Mouse (Mus musculus): Measurements from ENCODE around the gene Gabarapl1. TPM values are rescaled to one million over a fixed set of nuclear protein-coding genes. Genes with fewer than 3 reads are reported as not detected.

The Gabarapl1 gene
- total and polyA plus RNA-seq, 3 experiments, result 43.9 to 102 (median 80.8) TPM

- H3K36me3 ChIP-seq (replicated peaks in 1 of 2; ENCODE audit: control insufficient read depth in 1 of 2, insufficient read depth in 1 of 2, low read length in 1 of 2), result no peaks in the 10 kb centered on the region
- no peaks in the 10 kb centered on the region for H3K27me3 ChIP-seq (replicated peaks)
- H3K9ac ChIP-seq (ENCODE audit: insufficient read depth, low read depth), result no peak overlapping the region
- DNase-seq (ENCODE audit: extremely low read depth), result no peak
- dilution Hi-C loops (cut with MboI; ENCODE audit: extremely low pct_ligation_motif_present, extremely low pct_unique_long_range_greater_than_20kb, low sequenced_read_pairs), result no loop called here
- no peak overlapping the region for H3K4me3 ChIP-seq (replicated peaks in 1 of 3; ENCODE audit: low read depth in 2 of 3, low read length in 2 of 3, poor library complexity in 1 of 3)
- H3K4me1 ChIP-seq (ENCODE audit: control insufficient read depth in 1 of 2, insufficient read depth in 2 of 2), result peaks cover 0 to 2% of the 10 kb centered on the region in 2 experiments; a peak in 1 of 4 replicates
- TF ChIP-seq RAD21 (IDR thresholded peaks at IDR 0.05; ENCODE audit: low read depth, low read length) (no peak), UBTF (IDR thresholded peaks at IDR 0.05; ENCODE audit: low read depth, low read length) (no peak), JUN (IDR thresholded peaks at IDR 0.05; ENCODE audit: insufficient read depth, low read depth, low read length) (no peak), ZC3H11A (IDR thresholded peaks at IDR 0.05; ENCODE audit: low read depth, low read length) (no peak), CHD1 (IDR thresholded peaks at IDR 0.05; ENCODE audit: low read depth, low read length) (no peak), PAX5 (IDR thresholded peaks at IDR 0.05; ENCODE audit: low read length) (no peak), ELF1 (IDR thresholded peaks at IDR 0.05; ENCODE audit: low read depth, low read length) (no peak), E2F4 (IDR thresholded peaks at IDR 0.05; ENCODE audit: insufficient replicate concordance, low read depth, low read length) (no peak), SIN3A (IDR thresholded peaks at IDR 0.05; ENCODE audit: low read length) (no peak), MYC (IDR thresholded peaks at IDR 0.05; ENCODE audit: low read depth, low read length) (no peak), MEF2A (IDR thresholded peaks at IDR 0.05; ENCODE audit: borderline replicate concordance, low read depth, low read length) (no peak)
- no peaks in the 10 kb centered on the region for H3K79me2 ChIP-seq (replicated peaks; ENCODE audit: control insufficient read depth, extremely low read depth, insufficient read depth, poor library complexity, severe bottlenecking)
- no peak overlapping the region for H3K4me2 ChIP-seq (ENCODE audit: insufficient read depth, low read depth, poor library complexity, severe bottlenecking)
- no peak overlapping the region for H3K27ac ChIP-seq (ENCODE audit: insufficient read depth, low read depth)
- in situ Hi-C loops (cut with MboI; ENCODE audit: low pct_ligation_motif_present, low pct_unique_long_range_greater_than_20kb, low sequenced_read_pairs), result loop anchor here (25.0 kb wide), 1 partner anchor 265 kb away; no protein-coding TSS in a partner anchor
- no peaks in the 10 kb centered on the region for H3K9me3 ChIP-seq (replicated peaks; ENCODE audit: low read length)
Observed at GRCm38 (mm10) chr6:129527416-129527815, 5.5 kb upstream of the Gabarapl1 start.

- no peaks in the 10 kb centered on the region for H3K9me3 ChIP-seq (replicated peaks; ENCODE audit: low read length)
- peaks cover 0 to 9% of the 10 kb centered on the region in 2 experiments; a peak in 2 of 4 replicates for H3K4me1 ChIP-seq (ENCODE audit: control insufficient read depth in 1 of 2, insufficient read depth in 2 of 2)
- H3K4me3 ChIP-seq (replicated peaks in 1 of 3; ENCODE audit: low read depth in 2 of 3, low read length in 2 of 3, poor library complexity in 1 of 3), result no peak overlapping the region
- in situ Hi-C loops (cut with MboI; ENCODE audit: low pct_ligation_motif_present, low pct_unique_long_range_greater_than_20kb, low sequenced_read_pairs) (loop anchor here (25.0 kb wide), 1 partner anchor 267 kb away; no protein-coding TSS in a partner anchor), dilution Hi-C loops (cut with MboI; ENCODE audit: extremely low pct_ligation_motif_present, extremely low pct_unique_long_range_greater_than_20kb, low sequenced_read_pairs) (no loop called here)
- no peak overlapping the region for H3K27ac ChIP-seq (ENCODE audit: insufficient read depth, low read depth)
- H3K4me2 ChIP-seq (ENCODE audit: insufficient read depth, low read depth, poor library complexity, severe bottlenecking), result no peak overlapping the region
- TF ChIP-seq MEF2A (IDR thresholded peaks at IDR 0.05; ENCODE audit: borderline replicate concordance, low read depth, low read length), result no peak
- TF ChIP-seq ELF1 (IDR thresholded peaks at IDR 0.05; ENCODE audit: low read depth, low read length), result no peak
- TF ChIP-seq POLR2A (IDR thresholded peaks at IDR 0.05; ENCODE audit: low read depth, low read length), result no peak
- TF ChIP-seq SMC3 (IDR thresholded peaks at IDR 0.05; ENCODE audit: low read depth, low read length), result no peak
- TF ChIP-seq HCFC1 (IDR thresholded peaks at IDR 0.05; ENCODE audit: low read depth, low read length), result no peak
- TF ChIP-seq NRF1 (IDR thresholded peaks at IDR 0.05; ENCODE audit: low read depth, low read length), result no peak
- no peak for TF ChIP-seq MAX (IDR thresholded peaks at IDR 0.05; ENCODE audit: low read length)
- TF ChIP-seq USF1 (IDR thresholded peaks at IDR 0.05; ENCODE audit: low read depth, low read length), result no peak
- TF ChIP-seq GABPA (IDR thresholded peaks at IDR 0.05; ENCODE audit: insufficient replicate concordance, low read depth, low read length), result no peak
- TF ChIP-seq TBP (conservative IDR thresholded peaks at IDR 0.05; ENCODE audit: low read depth, low read length), result no peak
- no peak for TF ChIP-seq UBTF (IDR thresholded peaks at IDR 0.05; ENCODE audit: low read depth, low read length)
- no peak for TF ChIP-seq KAT2A (IDR thresholded peaks at IDR 0.05; ENCODE audit: insufficient replicate concordance, low read length)
- TF ChIP-seq NELFE (IDR thresholded peaks at IDR 0.05; ENCODE audit: low read depth, low read length), result no peak
- no peak for TF ChIP-seq RAD21 (IDR thresholded peaks at IDR 0.05; ENCODE audit: low read depth, low read length)
- H3K36me3 ChIP-seq (replicated peaks in 1 of 2; ENCODE audit: control insufficient read depth in 1 of 2, insufficient read depth in 1 of 2, low read length in 1 of 2), result no peaks in the 10 kb centered on the region
- DNase-seq (ENCODE audit: extremely low read depth), result no peak
- no peaks in the 10 kb centered on the region for H3K27me3 ChIP-seq (replicated peaks)
- peaks cover 14% of the 10 kb centered on the region for H3K79me2 ChIP-seq (replicated peaks; ENCODE audit: control insufficient read depth, extremely low read depth, insufficient read depth, poor library complexity, severe bottlenecking)
- H3K9ac ChIP-seq (ENCODE audit: insufficient read depth, low read depth), result no peak overlapping the region
Observed at GRCm38 (mm10) chr6:129529605-129530004, 3.4 kb upstream of the Gabarapl1 start.

Measured in CH12.LX (cell line).